Mouse (Mus musculus) left cerebral cortex, postnatal 4 days (tissue): Measurements from ENCODE around the gene Fam19a5. TPM values are rescaled to one million over a fixed set of nuclear protein-coding genes. Genes with fewer than 3 reads are reported as not detected.
A peak's percentile ranks its signal among the peaks of the same experiment; 100 is the strongest.

Source experiments
- DNase-seq: peaks from one replicate; pipeline ENCODE4 v3.0.0-alpha.2; 2022
- intact Hi-C: fragments of 180-260 bp; cut with DNase I; formaldehyde crosslinking; loops from one replicate; pipeline ENCODE4 v1.15.1; 2025
- total RNA-seq, 2 experiments: library from RNA; stranded (reverse); gene quantifications; 2 replicates each; pipeline ENCODE4 v1.2.3; 2021

Fam19a5 gene
- total RNA-seq = 10 to 100 TPM; 53.0 to 61.5 TPM

DNA sequence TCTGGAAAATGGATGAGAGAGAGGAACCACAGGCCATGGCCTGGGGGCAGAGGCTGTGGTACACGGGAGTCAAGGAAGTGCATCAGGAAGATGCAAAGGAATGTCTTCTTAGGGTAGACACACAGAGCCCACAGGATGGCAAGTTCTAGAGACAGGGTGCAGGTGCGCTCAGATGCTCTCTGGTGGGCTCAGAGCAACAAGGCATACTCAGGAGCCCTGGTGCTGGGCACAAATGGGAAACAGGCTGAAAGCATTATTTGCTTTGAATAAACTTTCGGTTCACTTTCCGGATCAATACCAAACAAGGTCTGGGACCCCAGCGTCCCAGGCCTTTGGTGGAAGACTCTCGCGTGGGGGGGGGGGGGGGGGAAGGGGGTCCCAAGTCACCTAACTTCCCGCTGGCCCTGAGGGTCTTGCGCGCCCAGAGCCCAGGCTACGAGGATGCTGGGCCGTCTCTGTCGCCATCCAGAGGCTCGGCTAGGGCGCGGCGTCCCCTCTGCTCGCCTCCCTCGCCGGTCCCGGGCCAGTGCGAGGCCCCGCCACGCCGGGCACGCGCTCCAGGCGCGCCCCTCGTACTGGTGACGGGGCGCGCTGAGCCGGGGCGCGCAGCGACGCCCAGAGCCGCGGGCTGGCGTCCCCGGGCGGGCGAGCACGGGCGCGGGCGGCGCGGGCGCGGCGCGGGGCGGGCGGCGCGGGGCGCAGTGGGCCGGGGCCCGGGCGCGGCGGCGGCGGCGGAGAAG lies at the start of gene Fam19a5:
Gene Fam19a5, plus strand, starts transcription at position 701 of the 740 bp plus-strand sequence.
- DNase-seq = peak; percentile 89
- intact Hi-C loops = loop anchor here (10.0 kb wide), 2 partner anchors 179 to 1299 kb away; no protein-coding TSS in a partner anchor

DNA sequence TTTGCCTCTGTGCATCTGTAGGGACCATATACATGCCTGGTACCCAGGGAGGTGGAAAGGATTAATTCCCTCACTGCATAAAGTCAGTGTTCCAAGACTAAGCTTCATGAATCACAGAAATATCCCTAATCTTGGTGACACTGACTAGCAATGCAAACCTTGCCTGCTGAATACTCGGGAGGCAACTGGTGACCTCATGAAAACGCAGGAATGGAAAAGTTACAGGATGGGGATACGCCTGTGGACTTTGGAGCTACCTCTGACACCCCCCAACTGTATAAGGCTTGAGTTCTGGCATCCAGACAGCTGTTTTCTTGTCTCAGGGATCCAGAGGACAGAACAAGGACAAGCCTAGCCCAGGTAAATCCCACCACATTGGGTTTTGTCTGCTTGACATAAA lies 42.4 kb upstream of the Fam19a5 start:
- no peak for DNase-seq
- intact Hi-C loops = no loop called here

DNA sequence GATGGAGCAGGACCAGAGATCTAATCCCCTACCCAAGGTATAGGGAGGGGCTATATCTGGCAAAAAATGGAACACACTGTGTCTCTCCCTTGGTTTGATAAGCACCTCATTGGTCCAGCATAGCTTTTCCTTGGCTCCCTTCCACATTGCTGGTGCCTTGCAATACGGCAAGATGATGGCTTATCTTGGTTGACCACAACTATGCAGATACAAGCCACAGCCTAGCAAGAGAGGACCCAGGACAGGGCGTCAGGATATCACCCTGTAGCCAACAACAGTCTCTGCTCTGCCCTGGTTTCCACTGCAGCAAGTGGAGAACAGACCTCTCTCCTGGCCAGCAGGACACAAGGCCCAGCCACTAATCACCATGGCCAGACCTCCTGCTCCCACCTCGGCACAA lies 36.8 kb upstream of the Fam19a5 start:
- DNase-seq = no peak

DNA sequence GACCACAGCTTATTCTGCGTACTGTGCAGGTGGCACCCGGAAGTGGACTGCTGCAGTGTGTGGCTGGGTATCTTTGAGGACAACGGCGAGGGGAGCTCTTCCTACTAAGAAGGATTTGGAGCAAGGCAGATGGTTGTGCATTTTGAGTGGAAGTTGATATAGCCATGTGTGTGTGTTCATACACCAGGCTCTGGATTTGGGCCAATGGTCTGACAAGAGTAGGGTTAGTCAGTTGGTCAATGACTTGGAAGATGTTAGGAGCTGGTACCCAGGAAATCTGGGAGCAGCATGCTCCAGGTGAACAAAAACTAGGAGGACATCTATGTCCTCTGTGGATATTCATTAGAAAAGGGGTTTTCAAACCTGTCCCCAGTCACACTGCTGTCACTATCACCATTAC lies 33.2 kb upstream of the Fam19a5 start:
- intact Hi-C loops = no loop called here

More for the DNA sequence above, 36.8 kb upstream of the Fam19a5 start:
- intact Hi-C loops = no loop called here

DNA sequence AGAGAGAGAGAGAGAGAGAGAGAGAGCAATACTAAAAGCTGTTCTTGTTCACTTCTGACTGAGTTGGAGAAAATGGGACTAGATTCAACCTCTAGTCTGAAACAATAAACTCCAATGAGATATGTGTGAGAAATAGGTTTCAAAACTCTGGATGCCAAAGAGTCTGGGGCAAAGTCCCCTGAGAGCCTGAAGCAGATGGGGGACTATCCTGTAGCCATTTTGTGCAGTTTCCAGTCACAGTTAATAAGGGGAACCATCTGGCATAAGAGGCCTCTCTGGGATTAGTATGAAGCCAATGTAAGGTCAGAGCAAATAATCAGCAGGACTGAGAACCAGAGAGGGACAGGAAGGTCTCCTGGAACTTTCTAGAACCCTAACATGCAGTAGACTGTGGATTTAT lies 25.9 kb upstream of the Fam19a5 start:
- intact Hi-C loops = no loop called here
- DNase-seq = peak; percentile 47

More for the DNA sequence above, 33.2 kb upstream of the Fam19a5 start:
- DNase-seq = peak; percentile 54

DNA sequence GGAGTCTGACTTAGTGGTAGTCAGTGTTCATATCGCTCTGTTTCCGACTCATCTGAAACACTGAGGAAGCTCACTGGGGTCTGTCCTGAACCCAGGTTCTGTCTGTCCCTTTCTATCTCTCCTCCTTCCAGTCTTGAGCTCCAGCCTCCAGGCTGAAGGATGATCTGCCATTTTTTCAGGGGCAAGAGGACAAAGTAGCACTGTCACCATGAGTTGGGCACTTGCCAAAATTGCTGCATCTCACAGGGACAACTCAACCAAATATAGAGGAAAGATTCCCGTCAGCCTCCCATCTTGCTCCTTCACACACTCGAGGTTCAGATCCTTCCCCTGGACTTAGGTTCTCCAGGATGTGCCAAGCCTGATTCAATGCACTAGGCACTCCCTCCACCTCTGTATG lies 14.8 kb upstream of the Fam19a5 start:
- intact Hi-C loops = no loop called here
- no peak for DNase-seq

DNA sequence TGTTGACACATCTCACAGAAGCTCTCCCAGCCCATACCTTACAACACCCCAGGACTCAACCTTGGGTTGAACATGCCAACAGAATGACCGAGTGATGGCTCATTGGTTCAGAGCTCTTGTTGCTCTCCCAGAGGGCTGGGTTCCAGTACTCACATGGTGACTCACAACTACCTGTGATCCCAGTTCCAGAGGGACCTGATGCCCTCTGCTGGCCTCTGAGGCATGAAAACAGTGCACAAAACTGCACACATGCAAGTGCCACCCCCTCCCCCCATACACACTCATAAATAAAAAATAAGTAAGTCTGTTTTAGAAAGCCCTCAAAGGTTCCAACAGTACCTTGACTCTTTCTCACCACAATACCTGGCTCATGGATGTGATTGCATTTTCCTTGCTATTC lies 2.4 kb upstream of the Fam19a5 start:
- intact Hi-C loops = loop anchor here (10.0 kb wide), 2 partner anchors 177 to 1297 kb away; no protein-coding TSS in a partner anchor
- no peak for DNase-seq

DNA sequence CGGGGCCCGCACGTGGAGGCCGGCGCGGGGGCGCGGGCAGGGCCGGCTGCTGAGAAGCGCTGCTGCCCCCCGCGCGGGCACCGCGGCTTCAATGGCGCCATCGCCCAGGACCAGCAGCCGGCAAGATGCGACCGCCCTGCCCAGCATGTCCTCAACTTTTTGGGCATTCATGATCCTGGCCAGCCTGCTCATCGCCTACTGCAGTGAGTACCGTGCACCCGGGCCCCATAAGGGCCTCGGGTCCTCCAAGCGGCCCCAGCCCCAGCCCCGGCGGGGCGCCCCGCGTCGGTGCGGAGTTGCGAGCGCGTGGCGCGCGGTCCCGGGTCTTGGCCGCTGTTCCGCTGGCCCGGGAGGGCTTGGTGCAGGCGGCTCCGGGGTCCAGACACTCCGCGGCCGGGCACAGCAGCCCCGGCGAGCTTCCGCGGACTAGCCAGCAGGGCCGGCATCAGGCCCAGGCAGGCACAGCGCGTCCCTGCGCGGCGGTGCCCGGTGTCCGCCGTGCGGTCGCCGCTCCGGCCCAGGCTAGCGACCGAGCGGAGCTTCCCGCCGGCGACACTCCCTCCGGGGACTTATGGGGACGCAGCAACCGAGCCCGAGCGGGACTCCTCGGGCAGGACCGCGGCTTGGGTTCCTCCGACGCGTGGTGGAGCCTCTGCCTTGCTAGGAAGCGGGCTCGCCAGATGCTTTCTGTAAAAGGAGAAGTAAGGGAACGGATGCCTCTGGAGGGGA lies 466 bp downstream of the Fam19a5 start:
- intact Hi-C loops = loop anchor here (10.0 kb wide), 2 partner anchors 180 to 1300 kb away; no protein-coding TSS in a partner anchor
- peak; percentile 55 for DNase-seq

DNA sequence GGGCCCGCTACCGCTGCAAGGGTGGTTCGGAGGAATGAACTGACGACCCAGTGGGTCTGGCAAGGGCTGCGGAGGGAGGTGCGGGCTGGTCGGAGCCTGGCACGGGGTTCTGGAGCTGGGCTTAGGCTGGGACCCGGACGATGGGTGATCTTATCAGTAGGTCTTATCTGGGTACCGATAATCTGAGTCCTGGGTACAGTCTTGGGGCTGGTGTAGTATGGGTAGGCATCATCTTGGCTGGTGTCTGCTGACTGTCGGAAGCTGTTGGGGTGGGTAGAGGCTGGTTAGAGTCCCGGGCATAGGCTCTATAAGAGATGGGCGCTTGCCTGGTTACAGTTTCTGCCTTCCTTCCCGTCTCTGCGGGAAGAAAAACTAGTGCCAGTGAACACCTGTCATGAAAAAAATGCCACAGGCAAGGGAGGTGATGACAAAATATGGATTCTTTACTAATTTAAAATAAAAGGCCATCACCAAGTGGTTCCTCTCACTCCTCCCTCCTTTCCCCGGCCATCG lies 1.1 kb downstream of the Fam19a5 start:
- no peak for DNase-seq
- intact Hi-C loops = loop anchor here (10.0 kb wide), 2 partner anchors 180 to 1300 kb away; no protein-coding TSS in a partner anchor

DNA sequence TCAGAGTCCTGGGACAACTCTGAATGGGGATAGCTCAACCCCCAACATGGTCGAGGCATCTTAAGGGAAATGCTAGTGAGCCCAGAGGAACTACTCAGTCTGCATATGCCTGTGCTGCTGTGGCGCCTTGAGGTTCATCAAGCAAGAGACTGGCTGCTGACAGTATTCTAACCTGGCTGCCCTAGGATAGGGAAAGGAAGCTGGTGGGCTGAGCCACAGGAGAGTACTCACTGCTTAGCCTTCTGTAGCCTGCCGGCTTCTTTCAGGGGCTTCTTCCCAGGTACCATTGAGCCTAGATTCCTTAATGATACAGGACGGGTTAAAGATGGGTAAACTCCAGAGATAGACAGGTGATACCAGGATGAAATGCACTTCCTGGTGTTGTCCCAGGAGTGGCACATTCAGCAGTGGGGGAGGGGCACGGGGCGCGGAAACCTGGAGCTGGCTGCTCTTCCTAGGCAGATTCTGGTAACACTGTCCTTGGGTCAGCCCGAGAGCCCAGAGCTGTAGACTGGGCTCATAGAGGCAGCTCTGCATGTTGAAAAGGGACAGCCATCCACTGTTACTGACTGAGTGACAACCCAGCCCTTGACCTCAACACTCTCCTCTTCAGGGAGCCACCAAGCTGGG lies 1.7 kb downstream of the Fam19a5 start:
- intact Hi-C loops = loop anchor here (10.0 kb wide), 2 partner anchors 181 to 1301 kb away; no protein-coding TSS in a partner anchor
- DNase-seq = no peak

DNA sequence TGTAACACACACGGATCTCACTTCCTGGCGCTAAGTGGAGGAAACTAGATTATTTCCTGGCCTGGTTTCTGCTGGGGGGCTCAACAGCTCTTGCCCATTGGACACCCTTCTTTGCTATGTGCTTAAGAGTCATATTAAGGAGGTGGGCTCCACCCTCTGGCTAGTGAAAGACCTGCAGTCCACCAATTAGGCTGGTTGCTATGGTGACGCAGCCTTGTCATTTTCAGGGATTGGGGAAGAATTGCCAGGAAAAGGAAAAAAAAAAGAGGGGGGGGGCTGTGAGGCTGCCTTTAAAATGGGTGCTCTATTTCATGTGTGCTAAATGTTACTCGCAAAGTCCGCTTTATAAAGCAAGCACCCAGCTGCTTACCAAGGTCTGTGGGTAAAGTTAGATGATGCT lies 2.9 kb downstream of the Fam19a5 start:
- DNase-seq = peak; percentile 82
- intact Hi-C loops = loop anchor here (10.0 kb wide), 2 partner anchors 182 to 1302 kb away; no protein-coding TSS in a partner anchor

DNA sequence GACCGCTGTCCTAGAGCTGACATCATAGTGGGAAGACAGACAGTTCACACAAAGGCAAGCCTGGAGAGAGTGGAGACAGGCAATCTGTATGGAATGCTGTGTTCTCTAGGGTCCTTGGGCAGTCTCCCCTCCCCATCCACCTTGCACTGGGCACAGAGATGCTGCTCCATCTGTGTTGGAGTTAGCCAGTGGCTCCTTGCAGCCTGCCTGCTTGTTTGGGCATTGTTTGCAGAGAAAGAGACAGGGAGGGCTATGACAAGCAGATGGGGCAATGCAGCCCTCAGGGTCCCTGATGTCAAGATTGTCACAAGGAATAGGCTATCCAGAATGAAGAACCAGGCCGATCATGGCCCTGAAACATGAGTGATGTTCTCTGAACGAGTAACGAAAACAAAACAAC lies 5.6 kb downstream of the Fam19a5 start:
- DNase-seq = peak; percentile 38
- intact Hi-C loops = loop anchor here (10.0 kb wide), 2 partner anchors 185 to 1305 kb away; no protein-coding TSS in a partner anchor

DNA sequence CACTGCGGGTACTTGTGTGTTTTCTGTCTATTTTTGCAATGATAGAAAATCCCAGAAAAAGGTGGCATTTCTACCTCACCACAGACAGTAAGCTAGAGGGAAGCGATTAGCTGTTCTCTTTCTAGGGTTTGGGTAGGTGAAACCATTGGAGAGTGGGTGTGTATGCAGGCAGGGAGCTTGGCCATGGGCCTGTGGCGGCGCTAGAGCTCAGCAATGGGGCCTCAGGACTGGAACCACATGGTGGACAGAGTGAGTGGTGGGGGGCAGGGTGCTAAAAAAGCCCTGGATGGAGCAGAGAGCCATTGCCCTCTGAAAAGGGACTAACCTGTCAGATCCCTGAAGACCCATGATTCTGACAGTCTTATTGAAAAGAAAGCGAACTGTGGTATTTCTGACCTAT lies 6.7 kb downstream of the Fam19a5 start:
- no peak for DNase-seq
- intact Hi-C loops = no loop called here

DNA sequence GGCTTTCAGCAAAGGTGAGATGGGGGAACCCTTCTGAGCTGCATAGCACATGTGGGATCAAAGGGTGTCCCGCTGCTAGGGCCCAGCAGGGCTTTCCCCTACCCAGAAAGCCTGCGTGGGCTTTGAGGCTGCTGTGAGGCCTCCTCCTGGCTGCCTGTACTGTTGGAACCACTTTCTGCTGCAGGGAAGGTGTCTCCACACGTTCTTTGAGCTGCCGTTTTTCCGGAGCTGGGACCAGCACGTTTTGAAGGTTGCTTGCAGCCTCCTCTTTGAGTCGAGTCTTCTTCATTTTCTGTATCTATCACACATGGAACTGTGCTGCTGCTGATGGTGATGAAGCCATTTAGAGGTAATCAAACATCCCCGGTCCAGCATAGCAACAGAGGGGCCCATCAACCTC lies 7.5 kb downstream of the Fam19a5 start:
- intact Hi-C loops = no loop called here
- no peak for DNase-seq

DNA sequence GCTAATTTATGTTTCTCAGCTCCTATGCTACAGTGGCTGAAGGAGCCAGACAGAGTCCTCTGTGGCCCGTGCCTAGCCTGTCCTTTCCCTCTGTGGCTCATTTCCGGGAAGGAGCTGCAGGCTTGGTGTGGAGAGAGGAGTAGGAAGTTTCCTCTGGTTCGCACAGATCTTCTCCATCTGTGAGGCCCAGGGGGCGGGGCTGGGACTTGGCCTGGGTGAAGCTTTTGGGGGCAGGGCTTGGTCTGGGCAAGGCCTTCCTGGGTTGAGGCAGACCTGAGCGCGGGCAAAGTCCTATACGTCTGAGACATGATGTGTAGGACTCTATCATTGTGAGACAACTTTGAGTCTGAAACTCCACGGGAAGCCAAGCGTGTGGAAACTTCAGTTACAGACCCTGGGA lies 11.7 kb downstream of the Fam19a5 start:
- no peak for DNase-seq
- intact Hi-C loops = no loop called here

DNA sequence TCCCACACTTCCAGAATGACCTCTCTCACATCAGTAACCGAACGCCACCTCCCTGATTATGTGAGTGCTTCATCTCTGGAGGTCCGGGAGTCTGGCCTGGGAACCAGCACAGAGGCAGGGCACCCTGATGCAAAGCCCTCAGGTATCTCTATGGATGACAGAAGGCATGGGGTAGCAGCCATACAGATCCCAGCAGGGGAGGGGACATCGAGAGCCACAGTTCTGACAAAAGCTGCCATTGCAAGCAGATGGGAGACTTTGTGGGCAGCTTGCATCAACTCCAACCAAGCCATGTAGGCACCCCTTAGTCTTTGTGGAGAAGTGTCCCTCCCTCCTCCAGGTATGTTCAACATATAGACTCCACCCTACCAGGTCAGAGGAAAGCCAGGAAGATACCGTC lies 20.2 kb downstream of the Fam19a5 start:
- intact Hi-C loops = no loop called here
- no peak for DNase-seq

DNA sequence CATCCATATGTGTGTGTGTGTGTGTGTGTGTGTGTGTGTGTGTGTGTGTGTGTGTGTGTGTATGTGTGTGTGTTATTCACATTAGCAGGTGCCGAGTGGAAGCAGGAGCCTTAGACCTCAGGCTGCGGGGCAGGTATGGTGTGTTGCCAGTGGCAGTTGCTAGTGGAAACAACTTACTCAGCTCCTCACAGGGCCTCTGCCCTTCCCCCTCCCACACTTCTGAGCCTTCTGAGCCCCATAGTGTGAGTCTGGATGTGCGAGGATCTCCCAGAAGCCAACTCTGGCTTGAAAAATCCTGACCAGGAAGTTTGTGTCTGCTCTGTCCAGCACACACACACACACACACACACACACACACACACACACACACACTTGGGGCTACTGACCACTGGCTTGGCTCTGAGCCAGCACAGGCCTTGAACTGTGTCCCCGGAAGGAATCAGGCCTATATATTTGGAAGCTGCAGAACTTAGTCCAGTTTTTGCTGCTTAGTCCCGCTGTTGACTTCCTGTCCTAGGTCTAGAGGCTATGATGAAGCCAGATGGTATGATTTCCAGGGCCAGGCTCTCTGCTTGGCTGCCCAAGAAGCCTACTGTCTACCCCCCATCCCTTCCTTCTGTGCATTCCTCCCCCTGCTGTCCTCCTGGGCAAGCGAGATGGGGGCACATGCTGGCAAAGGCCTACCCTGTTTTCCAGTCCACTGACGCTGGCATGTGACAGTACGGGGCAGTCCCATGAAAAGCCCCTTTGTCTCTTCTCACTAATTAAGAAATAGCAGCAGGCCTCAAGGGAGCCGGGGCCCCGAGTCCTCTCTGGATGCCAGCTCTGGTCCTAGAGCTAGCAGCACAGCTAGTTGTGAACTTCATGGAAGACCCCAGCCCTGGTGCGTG lies 22.2 kb downstream of the Fam19a5 start:
- intact Hi-C loops = no loop called here
- peak; percentile 96 for DNase-seq

DNA sequence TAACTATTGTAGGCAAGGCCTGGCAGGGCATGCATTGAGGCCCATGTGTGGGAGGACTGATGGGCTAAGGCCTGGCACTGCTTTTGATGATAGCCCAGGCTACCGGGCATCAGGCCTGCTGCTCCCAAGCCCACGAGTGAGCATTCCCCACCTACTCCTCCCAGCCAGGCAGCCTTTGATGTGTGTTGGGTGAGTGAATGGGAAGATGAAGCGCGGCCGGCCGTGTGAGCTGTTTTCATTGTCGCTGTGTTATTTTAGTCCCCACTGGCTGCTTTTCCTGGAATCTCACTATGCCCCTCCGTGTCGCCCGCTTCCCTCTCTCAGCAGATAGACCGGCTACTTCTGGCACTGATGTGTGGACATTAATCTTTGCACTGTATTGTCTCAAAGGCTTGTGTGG lies 26.1 kb downstream of the Fam19a5 start:
- intact Hi-C loops = no loop called here
- DNase-seq = no peak

DNA sequence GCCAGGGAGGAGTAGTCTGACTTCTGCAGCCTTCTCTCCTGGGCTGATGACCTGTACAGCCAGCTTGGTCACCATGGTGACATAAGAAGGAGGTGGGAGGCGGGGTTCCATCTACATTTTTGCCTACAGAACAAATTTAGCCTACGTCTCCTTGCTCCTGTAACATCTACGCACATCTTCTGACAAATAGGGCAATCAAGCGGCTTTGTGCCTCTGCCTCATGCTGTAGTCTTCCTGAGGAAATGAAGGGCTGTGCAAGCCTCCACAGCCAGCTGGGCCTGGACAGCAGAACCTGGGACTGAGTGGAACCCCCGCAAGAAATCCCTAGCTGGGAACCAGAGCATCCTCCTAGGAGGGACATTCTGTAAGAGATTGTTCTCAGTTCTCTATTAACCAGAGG lies 35.8 kb downstream of the Fam19a5 start:
- intact Hi-C loops = no loop called here
- no peak for DNase-seq
